Mouse (Mus musculus) yolk sac, embryonic 10.5 days (tissue): ENCODE data around the gene Coch.
A peak's percentile ranks its signal among the peaks of the same experiment; 100 is the strongest.
"Not testable (repeated sequence)": the region's sequence is repeated elsewhere in the genome, so short reads cannot be mapped to it uniquely, and the experiment has no call there.

Experiments used
- DNase-seq: peaks from one replicate; pipeline ENCODE4 v3.0.0-alpha.2; 2017; ENCODE audit warnings: low spot score

The Coch gene

DNA sequence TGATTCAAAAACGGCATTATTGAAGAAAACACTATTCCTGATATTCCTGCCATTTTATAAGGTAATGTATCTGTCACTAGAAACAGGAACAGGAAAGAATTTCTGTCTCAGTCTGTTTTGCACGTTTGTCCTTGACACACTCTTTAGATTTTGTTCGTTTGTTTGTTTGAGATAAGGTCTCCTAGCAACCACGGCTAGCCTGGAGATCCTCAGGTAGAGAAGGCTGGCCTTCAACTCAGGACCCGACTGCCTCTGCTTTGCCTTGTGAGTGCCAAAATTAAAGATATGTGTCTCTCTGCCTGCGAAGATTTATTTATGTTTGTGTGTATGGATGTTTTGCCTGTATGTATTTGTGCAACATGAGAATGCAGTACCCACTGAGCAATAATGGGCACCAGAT, 48.7 kb downstream of the Coch start:
- peak; percentile 61 for DNase-seq

DNA sequence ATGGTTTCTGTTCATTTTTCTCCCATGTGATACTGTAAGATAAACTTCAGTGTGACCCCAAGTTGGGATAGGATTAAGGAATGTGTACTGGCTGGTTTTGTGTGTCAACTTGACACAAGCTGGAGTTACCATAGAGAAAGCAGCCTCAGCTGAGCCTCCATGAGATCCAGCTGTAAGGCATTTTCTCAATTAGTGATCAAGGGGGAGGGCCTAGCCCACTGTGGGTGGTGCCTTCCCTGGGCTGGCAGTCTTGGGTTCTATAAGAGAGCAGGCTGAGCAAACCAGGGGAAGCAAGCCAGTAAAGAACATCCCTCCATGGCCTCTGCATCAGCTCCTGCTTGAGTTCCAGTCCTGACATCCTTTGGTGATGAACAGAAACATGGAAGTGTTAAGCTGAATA, 56.3 kb downstream of the Coch start:
- DNase-seq: not testable (repeated sequence)
